ENCODE assay signal across 23 mouse cellular contexts in the genomic region with DNA sequence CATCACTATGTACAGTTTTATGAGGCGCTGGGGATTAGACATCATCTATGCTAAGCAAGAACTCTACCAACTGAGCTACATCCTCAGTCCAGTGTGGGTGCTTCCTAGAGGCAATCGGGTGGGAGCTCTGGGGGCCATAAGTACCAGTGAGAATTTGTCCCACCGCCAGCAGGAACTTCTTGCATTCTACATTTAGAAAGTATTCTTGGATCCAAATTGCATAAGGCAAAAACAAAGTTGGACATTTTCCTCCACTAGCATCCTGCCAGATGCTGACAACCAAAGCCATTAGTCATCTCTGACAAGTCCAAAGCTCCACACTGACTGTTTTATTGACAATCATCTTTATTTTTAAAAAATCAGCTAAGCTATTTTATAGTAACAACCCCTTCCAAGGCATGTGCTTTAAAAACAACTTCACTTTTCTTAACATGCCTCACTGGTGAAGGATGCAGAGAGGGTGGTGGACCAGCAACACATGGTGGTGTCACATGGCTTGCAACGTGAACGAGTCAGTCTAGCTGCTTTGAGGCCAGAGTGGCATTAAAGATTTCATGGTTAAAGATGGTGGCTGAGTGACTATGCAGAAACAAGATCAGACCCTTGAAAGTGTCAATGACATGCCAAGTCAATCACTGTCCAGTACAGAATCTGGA. TPM values are rescaled to one million over a fixed set of nuclear protein-coding genes. Genes with fewer than 3 reads are reported as not detected.
DNase-seq lines count a peak whose midpoint lies in the region; ATAC-seq and TF ChIP-seq lines count a peak whose summit lies in the region.
"Had no signal": no experiment of that assay in that cellular context is flagged by ENCODE, and none has a peak within 500 bp of the region (broad histone marks: within the 10 kb centered on the region; RNA-seq: fewer than 3 reads in every experiment).

No protein-coding gene starts in this region.

- H3K36me3 ChIP-seq in myocyte (ENCODE audit: control insufficient read depth, insufficient read depth): no peaks in the 10 kb centered on the region
- no peaks in the 10 kb centered on the region for H3K36me3 ChIP-seq in kidney, embryonic 15.5 days
- H3K36me3 ChIP-seq: hindbrain, embryonic 12.5 days; stomach, embryonic 15.5 days had no signal

- intact Hi-C loops in left cerebral cortex, postnatal 25 days (cut with DNase I): no loop called here
- intact Hi-C loops in left cerebral cortex, adult 2 months (cut with DNase I): no loop called here

- 71% methylated on average over 5 of the region's 5 CpGs for WGBS in kidney, embryonic 15.5 days

- no peak overlapping the region for H3K4me2 ChIP-seq in myocyte (ENCODE audit: low read depth)
- H3K4me2 ChIP-seq in kidney, embryonic 15.5 days: no peak overlapping the region
- H3K4me2 ChIP-seq: hindbrain, embryonic 12.5 days; midbrain, embryonic 11.5 days; stomach, embryonic 15.5 days had no signal

- no peaks in the 10 kb centered on the region for H3K79me2 ChIP-seq in myocyte (ENCODE audit: control insufficient read depth, insufficient read depth)

- H3ac ChIP-seq in myocyte (ENCODE audit: control insufficient read depth, insufficient read length): no peak overlapping the region

- H3K27ac ChIP-seq in left cerebral cortex, adult 2 months: no peak overlapping the region
- H3K27ac ChIP-seq in kidney, embryonic 15.5 days: no peak overlapping the region
- H3K27ac ChIP-seq: gastrocnemius, adult 2 months; hindbrain, embryonic 12.5 days; stomach, embryonic 15.5 days had no signal

- peak; percentile 84 for ATAC-seq in frontal cortex, adult (ENCODE audit: low TSS enrichment)
- no peak for ATAC-seq in erythroid progenitor cell, adult 5-6 weeks (replicated peaks; ENCODE audit: low FRiP score, poor library complexity, severe bottlenecking)
- ATAC-seq in kidney, embryonic 15.5 days (replicated peaks; ENCODE audit: low FRiP score): no peak
- ATAC-seq: forebrain, embryonic 14.5 days; liver, postnatal 0 days; Patski had no signal

- DNase-seq in frontal cortex, postnatal 25 days (ENCODE audit: low spot score in 2 of 2): no peak
- peak; percentile 32 to 84 for DNase-seq in left cerebral cortex, postnatal 25 days (ENCODE audit: low spot score in 2 of 2)
- no peak for DNase-seq in left cerebral cortex, adult 2 months (ENCODE audit: extremely low spot score in 1 of 2, low spot score in 2 of 2)
- DNase-seq in natural killer cell, adult 2 months (ENCODE audit: low spot score in 2 of 2): no peak
- DNase-seq: cerebellum, postnatal 10 days; embryo, embryonic 11 days; gastrocnemius, adult 2 months; layer of hippocampus, postnatal 36 days; liver; liver, postnatal 0 days; lung, postnatal 36 days had no signal

- H3K9ac ChIP-seq in kidney, embryonic 15.5 days: no peak overlapping the region
- H3K9ac ChIP-seq: hindbrain, embryonic 12.5 days; liver, postnatal 0 days; stomach, embryonic 15.5 days had no signal

- no peak for TF ChIP-seq CTCF in left cerebral cortex, adult 2 months (IDR thresholded peaks at IDR 0.05)

- no peaks in the 10 kb centered on the region for H3K27me3 ChIP-seq in myocyte (ENCODE audit: control insufficient read depth, insufficient read depth, insufficient read length)
- H3K27me3 ChIP-seq in kidney, embryonic 15.5 days: no peaks in the 10 kb centered on the region
- H3K27me3 ChIP-seq: hindbrain, embryonic 12.5 days; stomach, embryonic 15.5 days had no signal

- H3K4me1 ChIP-seq in kidney, embryonic 15.5 days: no peaks in the 10 kb centered on the region
- H3K4me1 ChIP-seq: hindbrain, embryonic 12.5 days; stomach, embryonic 15.5 days had no signal

- H3K4me3 ChIP-seq in left cerebral cortex, adult 2 months: no peak overlapping the region
- no peak overlapping the region for H3K4me3 ChIP-seq in myocyte
- no peak overlapping the region for H3K4me3 ChIP-seq in kidney, embryonic 15.5 days (replicated peaks)
- H3K4me3 ChIP-seq: gastrocnemius, adult 2 months; hindbrain, embryonic 12.5 days; stomach, embryonic 15.5 days had no signal

- H3K9me3 ChIP-seq in kidney, embryonic 15.5 days (replicated peaks): no peaks in the 10 kb centered on the region
- H3K9me3 ChIP-seq: hindbrain, embryonic 12.5 days; stomach, embryonic 15.5 days had no signal

- TF ChIP-seq POLR2A in myocyte (IDR thresholded peaks at IDR 0.05; ENCODE audit: insufficient read length, low read depth): no peak

TF ChIP-seq in myocyte, 11 proteins besides CTCF, POLR2A, EP300 and RAD21:
- TF ChIP-seq E2F4 (IDR thresholded peaks at IDR 0.05; ENCODE audit: insufficient read depth) (no peak), POLR2AphosphoS2 (IDR thresholded peaks at IDR 0.05; ENCODE audit: insufficient read length, low read depth) (no peak), USF1 (IDR thresholded peaks at IDR 0.05; ENCODE audit: low read depth) (peak; percentile 7), REST (IDR thresholded peaks at IDR 0.05; ENCODE audit: insufficient read depth, insufficient read length) (no peak)

RNA-seq across cellular contexts. Expression of gene Creg2, which starts 25.1 kb away (rescaled TPM):
- 10 to 100 TPM; 75.2 to 82.4 TPM for total RNA-seq in left cerebral cortex, postnatal 25 days (2021)
- 10 to 100 TPM; 81.1 to 90.6 TPM for total RNA-seq in left cerebral cortex, adult 2 months (2021)
- not detected for polyA plus RNA-seq in myocyte (2012; fragmentation: generic; extraction: Trizol)
- not detected in 2 replicates for total RNA-seq in erythroid progenitor cell, adult 5-6 weeks (2015; ENCODE audit: low replicate concordance)
- not detected in 2 replicates for total RNA-seq in erythroid progenitor cell, adult 5-6 weeks (2017; ENCODE audit: low replicate concordance)
- 0.08 and 0.18 TPM in 2 replicates for polyA plus RNA-seq in kidney, embryonic 15.5 days (2015; fragmentation: Nextera tagmentation; extraction: Ambion mirVana)
- total RNA-seq: granulocyte monocyte progenitor cell, adult 5-6 weeks had no signal
- polyA plus RNA-seq: kidney, embryonic 14.5 days; liver, postnatal 0 days; Patski had no signal

RNA-seq across cellular contexts. Expression of gene Rfx8, which starts 44.4 kb away (rescaled TPM):
- total RNA-seq in left cerebral cortex, postnatal 25 days (2021): under 1 TPM in 1 of 2 experiments, not detected in 1; 0.16 TPM
- under 1 TPM in 1 of 2 experiments, not detected in 1; 0.34 TPM for total RNA-seq in left cerebral cortex, adult 2 months (2021)
- 0.16 TPM for polyA plus RNA-seq in myocyte (2012; fragmentation: generic; extraction: Trizol)
- not detected in 2 replicates for total RNA-seq in erythroid progenitor cell, adult 5-6 weeks (2015; ENCODE audit: low replicate concordance)
- total RNA-seq in erythroid progenitor cell, adult 5-6 weeks (2017; ENCODE audit: low replicate concordance): not detected in 2 replicates
- polyA plus RNA-seq in kidney, embryonic 15.5 days (2015; fragmentation: Nextera tagmentation; extraction: Ambion mirVana): 0.31 and 0.51 TPM in 2 replicates
- total RNA-seq: gastrocnemius, adult 2 months; granulocyte monocyte progenitor cell, adult 5-6 weeks had no signal
- polyA plus RNA-seq: intestine, embryonic 14.5 days; liver, postnatal 0 days; Patski had no signal

Comparison
In these comparisons a context has a peak if more than half of its experiments do, and no peak if none do; other contexts are left out.
1. DNase-seq: peak in left cerebral cortex, postnatal 25 days (2 of 2); none in frontal cortex, postnatal 25 days (0 of 2), left cerebral cortex, adult 2 months (0 of 2) and natural killer cell, adult 2 months (0 of 2).
2. RNA of gene Creg2, which starts 25.1 kb away (total RNA-seq): 81.1 to 90.6 TPM in left cerebral cortex, adult 2 months and 75.2 to 82.4 TPM in left cerebral cortex, postnatal 25 days; not detected in erythroid progenitor cell, adult 5-6 weeks; every median in the first group is over 10 times any median in the second.